Mouse (Mus musculus) adrenal gland, postnatal 4 days (tissue): ENCODE results near the gene Ly6g6d. TPM values are rescaled to one million over a fixed set of nuclear protein-coding genes. Genes with fewer than 3 reads are reported as not detected.

Experiments used
- DNase-seq, 2 experiments: peaks; one replicate each; pipeline ENCODE4 v3.0.0; 2021 to 2022; ENCODE audit warnings: low spot score in 2 of 2, mixed read lengths in 2 of 2
- total RNA-seq, 2 experiments: library from RNA; stranded (reverse); gene quantifications; 2 replicates each; pipeline ENCODE4 v1.2.3; 2021

The Ly6g6d gene
- total RNA-seq, 2 experiments from 2014 or later, result 2.0 to 2.4 TPM

GRCm38 (mm10) chr17:35024691-35025488, 53.0 kb downstream of the Ly6g6d start:
- DNase-seq, result no peak

GRCm38 (mm10) chr17:35024261-35024660, 53.6 kb downstream of the Ly6g6d start:
- DNase-seq, result no peak

- no peak for DNase-seq
Observed at GRCm38 (mm10) chr17:35023756-35024155, 54.1 kb downstream of the Ly6g6d start.

GRCm38 (mm10) chr17:35023221-35023620, 54.6 kb downstream of the Ly6g6d start:
- no peak for DNase-seq

- no peak for DNase-seq
Observed at GRCm38 (mm10) chr17:35022541-35023060, 55.3 kb downstream of the Ly6g6d start.

- no peak for DNase-seq
Observed at GRCm38 (mm10) chr17:35021842-35022477, 55.9 kb downstream of the Ly6g6d start.

Other genes with a start within 250 kb of the Ly6g6d start
- gene Stk19, start 241.1 kb downstream of the Ly6g6d start, total RNA-seq, result 10 to 100 TPM; 49.1 to 49.5 TPM
- gene Dxo, start 241.0 kb downstream of the Ly6g6d start, total RNA-seq, result 10 to 100 TPM; 72.5 to 73.2 TPM
- gene Skiv2l, start 227.9 kb downstream of the Ly6g6d start, total RNA-seq, result 10 to 100 TPM; 70.9 to 80.2 TPM
- gene Nelfe, start 227.7 kb downstream of the Ly6g6d start, total RNA-seq, result 10 to 100 TPM; 58.2 to 60.6 TPM
- gene Cfb, start 215.5 kb downstream of the Ly6g6d start, total RNA-seq, result 100 to 1,000 TPM in 1 of 2 experiments, 10 to 100 TPM in 1; 18.7 to 137 TPM
- 10 to 100 TPM; 23.6 to 26.2 TPM for gene Zbtb12, start 198.6 kb downstream of the Ly6g6d start, total RNA-seq
- gene Gm20547, start 196.0 kb downstream of the Ly6g6d start, total RNA-seq, result not detected
- gene C2, start 179.8 kb downstream of the Ly6g6d start, total RNA-seq, result 10 to 100 TPM; 39.5 to 50.3 TPM
- gene Ehmt2, start 179.6 kb downstream of the Ly6g6d start, total RNA-seq, result 100 to 1,000 TPM; 214 to 215 TPM
- 1 to 10 TPM in 1 of 2 experiments, under 1 TPM in 1; 0.93 to 3.8 TPM for gene Slc44a4, start 163.6 kb downstream of the Ly6g6d start, total RNA-seq
- 10 to 100 TPM; 22.0 to 25.2 TPM for gene Neu1, start 146.8 kb downstream of the Ly6g6d start, total RNA-seq
- gene Hspa1b, start 118.8 kb downstream of the Ly6g6d start, total RNA-seq, result 10 to 100 TPM; 26.9 to 33.2 TPM
- gene Gm20481, start 108.2 kb downstream of the Ly6g6d start, total RNA-seq, result not detected
- 10 to 100 TPM; 12.6 to 14.5 TPM for gene Hspa1a, start 105.9 kb downstream of the Ly6g6d start, total RNA-seq
- gene Hspa1l, start 105.4 kb downstream of the Ly6g6d start, total RNA-seq, result 1 to 10 TPM in 1 of 2 experiments, under 1 TPM in 1; 0.39 to 1.3 TPM
- gene Lsm2, start 96.2 kb downstream of the Ly6g6d start, total RNA-seq, result 10 to 100 TPM; 50.5 to 54.8 TPM
- gene Vars, start 77.1 kb downstream of the Ly6g6d start, total RNA-seq, result 10 to 100 TPM; 77.9 to 89.1 TPM
- gene Vwa7, start 61.5 kb downstream of the Ly6g6d start, total RNA-seq, result 1 to 10 TPM; 1.2 to 1.5 TPM
- 1 to 10 TPM; 3.8 to 4.1 TPM for gene Sapcd1, start 50.0 kb downstream of the Ly6g6d start, total RNA-seq
- gene Msh5, start 31.3 kb downstream of the Ly6g6d start, total RNA-seq, result 10 to 100 TPM in 1 of 2 experiments, 1 to 10 TPM in 1; 8.2 to 11.0 TPM
- 100 to 1,000 TPM; 137 to 146 TPM for gene Clic1, start 28.1 kb downstream of the Ly6g6d start, total RNA-seq
- gene Ddah2, start 19.0 kb downstream of the Ly6g6d start, total RNA-seq, result 10 to 100 TPM; 55.1 to 67.4 TPM
- under 1 TPM; 0.31 to 0.34 TPM for gene Ly6g6c, start 12.7 kb downstream of the Ly6g6d start, total RNA-seq
- gene Mpig6b, start 11.9 kb downstream of the Ly6g6d start, total RNA-seq, result under 1 TPM; 0.22 to 0.90 TPM
- gene Ly6g6e, start 1.2 kb downstream of the Ly6g6d start, total RNA-seq, result not detected
- gene Ly6g6f, start 7.5 kb upstream of the Ly6g6d start, total RNA-seq, result not detected
- gene Abhd16a, start 11.2 kb upstream of the Ly6g6d start, total RNA-seq, result 10 to 100 TPM; 92.8 to 96.8 TPM
- not detected for gene Ly6g5c, start 30.2 kb upstream of the Ly6g6d start, total RNA-seq
- 1 to 10 TPM in 1 of 2 experiments, under 1 TPM in 1; 0.62 to 1.4 TPM for gene Ly6g5b, start 37.4 kb upstream of the Ly6g6d start, total RNA-seq
- gene Gpank1, start 43.4 kb upstream of the Ly6g6d start, total RNA-seq, result 10 to 100 TPM; 14.7 TPM
- 100 to 1,000 TPM; 199 to 211 TPM for gene Csnk2b, start 44.0 kb upstream of the Ly6g6d start, total RNA-seq
- 10 to 100 TPM; 29.0 to 30.9 TPM for gene D17H6S53E, start 48.3 kb upstream of the Ly6g6d start, total RNA-seq
- 10 to 100 TPM in 1 of 2 experiments, 1 to 10 TPM in 1; 6.9 to 54.4 TPM for gene Apom, start 54.0 kb upstream of the Ly6g6d start, total RNA-seq
- 100 to 1,000 TPM; 425 to 435 TPM for gene Bag6, start 57.1 kb upstream of the Ly6g6d start, total RNA-seq
- 100 to 1,000 TPM; 264 to 295 TPM for gene Prrc2a, start 86.8 kb upstream of the Ly6g6d start, total RNA-seq
- gene Aif1, start 98.0 kb upstream of the Ly6g6d start, total RNA-seq, result 10 to 100 TPM in 1 of 2 experiments, 1 to 10 TPM in 1; 9.8 to 10.6 TPM
- 10 to 100 TPM; 11.0 to 13.5 TPM for gene Lst1, start 110.4 kb upstream of the Ly6g6d start, total RNA-seq
- 1 to 10 TPM; 6.6 to 9.3 TPM for gene Ltb, start 116.4 kb upstream of the Ly6g6d start, total RNA-seq
- gene Tnf, start 123.9 kb upstream of the Ly6g6d start, total RNA-seq, result under 1 TPM; 0.42 to 0.76 TPM
- gene Lta, start 127.3 kb upstream of the Ly6g6d start, total RNA-seq, result under 1 TPM; 0.73 to 0.78 TPM
- not detected for gene Gm16181, start 142.8 kb upstream of the Ly6g6d start, total RNA-seq
- 10 to 100 TPM; 11.4 to 12.4 TPM for gene Atp6v1g2, start 155.6 kb upstream of the Ly6g6d start, total RNA-seq
- gene Nfkbil1, start 157.7 kb upstream of the Ly6g6d start, total RNA-seq, result 10 to 100 TPM; 25.6 to 26.0 TPM
- gene Ddx39b, start 163.7 kb upstream of the Ly6g6d start, total RNA-seq, result 100 to 1,000 TPM; 364 to 387 TPM
- gene H2-D1, start 184.7 kb upstream of the Ly6g6d start, total RNA-seq, result 10 to 100 TPM; 78.4 to 82.3 TPM
- gene H2-Q1, start 242.3 kb upstream of the Ly6g6d start, total RNA-seq, result 1 to 10 TPM; 1.2 to 1.6 TPM